Mouse (Mus musculus) frontal cortex, adult (tissue): ENCODE measurements around the gene Tmod4.
A peak's percentile ranks its signal among the peaks of the same experiment; 100 is the strongest.

ENCODE experiments used
- ATAC-seq: cut with Nextera tagmentation; 2 replicates; pipeline ENCODE4 v1.9.2; 2017; ENCODE audit warnings: mild to moderate bottlenecking, moderate library complexity, mixed read lengths; ENCODE audit not compliant: low TSS enrichment

Gene Tmod4

GRCm38 (mm10) chr3:95173256-95173949, 49.1 kb downstream of the Tmod4 start:
- no peak for ATAC-seq

- peak; percentile 39; the same call in 1 of the 2 replicates for ATAC-seq
These were observed 49.8 kb downstream of the Tmod4 start for GRCm38 (mm10) chr3:95174011-95174592.

GRCm38 (mm10) chr3:95176500-95176899, 52.2 kb downstream of the Tmod4 start:
- ATAC-seq, result no peak

GRCm38 (mm10) chr3:95177583-95177982, 53.3 kb downstream of the Tmod4 start:
- no peak for ATAC-seq
